Mouse (Mus musculus): ENCODE data around the gene Fgd2.

Gene Fgd2

GRCm38 (mm10) chr17:29428213-29428612 lies 67.5 kb downstream of the Fgd2 start:
- no peak for DNase-seq (ENCODE audit: low read depth)

- DNase-seq (ENCODE audit: low read depth) = no peak
Measured at GRCm38 (mm10) chr17:29428826-29429225, 68.1 kb downstream of the Fgd2 start.

Measured in c-Kit-positive CD71-negative TER-119-negative erythroid progenitor cells, embryonic 14.5 days (primary cell).